Mouse (Mus musculus) intestine, embryonic 16.5 days (tissue): ENCODE measurements around the gene Hist1h1d. TPM values are rescaled to one million over a fixed set of nuclear protein-coding genes. Genes with fewer than 3 reads are reported as not detected.

Experiments
- microRNA-seq: library from miRNA; unstranded; fragments of <30 nt; microRNA quantifications from one replicate; pipeline ENCODE4, GENCODE M21; 2016
- polyA plus RNA-seq: library from polyadenylated mRNA; unstranded; fragments of >200 nt; fragmentation: Nextera tagmentation; extraction: Ambion mirVana; gene quantifications from 2 replicates; pipeline ENCODE4 v1.2.1, GENCODE M21; 2015

The Hist1h1d gene
- polyA plus RNA-seq, 1 experiment from 2014 or later = 0.42 TPM

Small RNAs within 50 kb of the gene (microRNA-seq; reads per million reads assigned to microRNA genes)
- gene Gm44297 = not detected
- gene Gm44359 = not detected
- gene Gm44394 = not detected
- gene n-TStga1 = not detected

Other genes with a start within 250 kb of the Hist1h1d start
- 30.1 and 31.7 TPM in 2 replicates for gene Zfp322a, start 184.1 kb upstream of the Hist1h1d start, polyA plus RNA-seq
- 10.2 and 11.2 TPM in 2 replicates for gene Abt1, start 129.4 kb upstream of the Hist1h1d start, polyA plus RNA-seq
- gene Btn1a1, start 87.4 kb upstream of the Hist1h1d start, polyA plus RNA-seq = 0.07 and 0.11 TPM in 2 replicates
- 0.12 TPM in 2 replicates for gene Btn2a2, start 64.4 kb upstream of the Hist1h1d start, polyA plus RNA-seq
- 3.5 and 3.7 TPM in 2 replicates for gene Hist1h4h, start 22.2 kb upstream of the Hist1h1d start, polyA plus RNA-seq
- 2.5 and 3.6 TPM in 2 replicates for gene Hist1h2af, start 19.4 kb upstream of the Hist1h1d start, polyA plus RNA-seq
- gene Hist1h3g, start 17.8 kb upstream of the Hist1h1d start, polyA plus RNA-seq = 2.6 and 3.7 TPM in 2 replicates
- gene Hist1h2bh, start 9.9 kb upstream of the Hist1h1d start, polyA plus RNA-seq = 0.65 and 0.94 TPM in 2 replicates
- 0.44 and 0.60 TPM in 2 replicates for gene Hist1h3f, start 9.2 kb upstream of the Hist1h1d start, polyA plus RNA-seq
- gene Hist1h4f, start 1.6 kb upstream of the Hist1h1d start, polyA plus RNA-seq = 0.68 and 0.98 TPM in 2 replicates
- 2.7 and 4.1 TPM in 2 replicates for gene Hist1h3e, start 9.1 kb downstream of the Hist1h1d start, polyA plus RNA-seq
- 39.1 and 46.5 TPM in 2 replicates for gene Hist1h2ae, start 18.0 kb downstream of the Hist1h1d start, polyA plus RNA-seq
- 8.7 and 8.8 TPM in 2 replicates for gene Hist1h2bg, start 18.1 kb downstream of the Hist1h1d start, polyA plus RNA-seq
- 0.62 and 2.1 TPM in 2 replicates for gene Hist1h2bf, start 20.9 kb downstream of the Hist1h1d start, polyA plus RNA-seq
- gene Hist1h2ad, start 21.1 kb downstream of the Hist1h1d start, polyA plus RNA-seq = 0.65 and 2.7 TPM in 2 replicates
- 3.8 and 4.8 TPM in 2 replicates for gene Hist1h3d, start 22.5 kb downstream of the Hist1h1d start, polyA plus RNA-seq
- gene Hist1h4d, start 28.3 kb downstream of the Hist1h1d start, polyA plus RNA-seq = 61.7 and 73.9 TPM in 2 replicates
- 1.4 and 2.3 TPM in 2 replicates for gene Hist1h2be, start 67.9 kb downstream of the Hist1h1d start, polyA plus RNA-seq
- 10.4 and 13.7 TPM in 2 replicates for gene Hist1h1e, start 69.3 kb downstream of the Hist1h1d start, polyA plus RNA-seq
- 0.94 and 1.0 TPM in 2 replicates for gene Hist1h2ac, start 130.7 kb downstream of the Hist1h1d start, polyA plus RNA-seq
- gene Hist1h2bc, start 130.9 kb downstream of the Hist1h1d start, polyA plus RNA-seq = 101 and 110 TPM in 2 replicates
- 0.15 and 0.20 TPM in 2 replicates for gene Hist1h1t, start 142.6 kb downstream of the Hist1h1d start, polyA plus RNA-seq
- 2.9 and 3.1 TPM in 2 replicates for gene Hist1h4c, start 145.2 kb downstream of the Hist1h1d start, polyA plus RNA-seq
- gene Hfe, start 157.6 kb downstream of the Hist1h1d start, polyA plus RNA-seq = 8.5 and 9.7 TPM in 2 replicates
- 33.6 and 35.3 TPM in 2 replicates for gene Hist1h1c, start 185.5 kb downstream of the Hist1h1d start, polyA plus RNA-seq
- gene Hist1h3c, start 192.3 kb downstream of the Hist1h1d start, polyA plus RNA-seq = 3.2 and 4.9 TPM in 2 replicates
- 1.7 and 2.0 TPM in 2 replicates for gene Hist1h2bb, start 193.5 kb downstream of the Hist1h1d start, polyA plus RNA-seq
- gene Hist1h2ab, start 197.9 kb downstream of the Hist1h1d start, polyA plus RNA-seq = 16.9 and 20.0 TPM in 2 replicates
- gene Hist1h3b, start 199.0 kb downstream of the Hist1h1d start, polyA plus RNA-seq = 4.7 and 7.4 TPM in 2 replicates
- 1.4 and 2.1 TPM in 2 replicates for gene Hist1h4b, start 203.8 kb downstream of the Hist1h1d start, polyA plus RNA-seq
- 0.60 TPM in 1 of 2 replicates, not detected in the other for gene Hist1h4a, start 208.0 kb downstream of the Hist1h1d start, polyA plus RNA-seq
- 3.1 and 4.2 TPM in 2 replicates for gene Hist1h3a, start 209.1 kb downstream of the Hist1h1d start, polyA plus RNA-seq
- 0.38 and 0.99 TPM in 2 replicates for gene Hist1h1a, start 210.4 kb downstream of the Hist1h1d start, polyA plus RNA-seq
- gene Trim38, start 216.7 kb downstream of the Hist1h1d start, polyA plus RNA-seq = 0.11 and 0.12 TPM in 2 replicates